19 mouse cellular contexts compared by ENCODE assay signal in genomic region chr16:13557784-13558183, GRCm38 (mm10).
DNase-seq lines count a peak whose midpoint lies in the region; ATAC-seq and TF ChIP-seq lines count a peak whose summit lies in the region.
"Had no signal": no experiment of that assay in that cellular context is flagged by ENCODE, and none has a peak within 500 bp of the region (broad histone marks: within the 10 kb centered on the region; RNA-seq: fewer than 3 reads in every experiment).

No protein-coding gene starts in this region.

- TF ChIP-seq CTCF in heart, adult 2 months (IDR thresholded peaks at IDR 0.05) = no peak

- H3K36me3 ChIP-seq in heart, adult 2 months (ENCODE audit: control insufficient read depth, insufficient read depth, low read length) = peaks cover 3% of the 10 kb centered on the region; the same call in 1 of the 2 replicates
- 0 out of 2 replicates have a peak, but pooled peaks cover 2% of the 10 kb centered on the region for H3K36me3 ChIP-seq in heart, embryonic 16.5 days (ENCODE audit: control insufficient read depth, insufficient read depth)
- H3K36me3 ChIP-seq: intestine, embryonic 15.5 days had no signal

- no peak for TF ChIP-seq EP300 in heart, adult 2 months (IDR thresholded peaks at IDR 0.05; ENCODE audit: insufficient read depth, low read depth, low read length)

- no peaks in the 10 kb centered on the region for H3K27me3 ChIP-seq in heart, adult 2 months (ENCODE audit: control insufficient read depth, insufficient read depth, low read length)
- H3K27me3 ChIP-seq in heart, embryonic 16.5 days (ENCODE audit: control insufficient read depth, insufficient read depth, low read length) = no peaks in the 10 kb centered on the region
- H3K27me3 ChIP-seq: CH12.LX; intestine, embryonic 15.5 days had no signal

- 0 out of 2 replicates have a peak, but pooled peaks cover 4% of the 10 kb centered on the region for H3K9me3 ChIP-seq in heart, embryonic 16.5 days (replicated peaks; ENCODE audit: control insufficient read depth, low read length)
- H3K9me3 ChIP-seq: hindbrain, embryonic 10.5 days; intestine, embryonic 15.5 days had no signal

- no peak for DNase-seq in heart, adult 2 months
- no peak for DNase-seq in heart, adult 8-10 months (ENCODE audit: low spot score)
- no peak for DNase-seq in heart, adult 9 months (ENCODE audit: low spot score in 2 of 2)
- DNase-seq in brain, adult 2 months (ENCODE audit: low read depth, low spot score) = peak; percentile 14
- no peak for DNase-seq in right cerebral cortex, postnatal 4 days
- DNase-seq: adrenal gland, adult 2 months; adrenal gland, postnatal 25 days; cerebellum, adult 11-12 months; cerebellum, adult 9-11 months; cerebellum, postnatal 36 days; forebrain, postnatal 0 days; gastrocnemius, adult 2 months; gastrocnemius, postnatal 25 days; kidney, adult 18-20 months had no signal

- 56% methylated on average over 2 of the region's 2 CpGs for WGBS in heart, adult 2 months
- WGBS in heart, embryonic 16.5 days = 31% methylated on average over 2 of the region's 2 CpGs

- no peaks in the 10 kb centered on the region for H3K79me2 ChIP-seq in heart, adult 2 months (replicated peaks; ENCODE audit: control insufficient read depth, insufficient read depth, low read length)

- H3K4me2 ChIP-seq in heart, embryonic 16.5 days (ENCODE audit: low read depth, low read length) = peak overlapping the region; percentile 40; the same call in 1 of the 2 replicates
- H3K4me2 ChIP-seq: hindbrain, embryonic 14.5 days; intestine, embryonic 15.5 days had no signal

- H3K4me3 ChIP-seq in heart, adult 2 months = no peak overlapping the region
- no peak overlapping the region for H3K4me3 ChIP-seq in heart, embryonic 16.5 days (ENCODE audit: low read length)
- H3K4me3 ChIP-seq: gastrocnemius, adult 2 months; hindbrain, embryonic 10.5 days; intestine, embryonic 15.5 days had no signal

- intact Hi-C loops in heart, adult 2 months (cut with DNase I) = no loop called here

- no peak overlapping the region for H3K9ac ChIP-seq in heart, adult 2 months (ENCODE audit: low read depth, low read length)
- peak overlapping the region; percentile 29; the same call in 1 of the 2 replicates for H3K9ac ChIP-seq in heart, embryonic 16.5 days (ENCODE audit: low read length)
- H3K9ac ChIP-seq: forebrain, postnatal 0 days; hindbrain, embryonic 14.5 days; intestine, embryonic 15.5 days had no signal

- no peak for TF ChIP-seq POLR2A in heart, adult 2 months (IDR thresholded peaks at IDR 0.05; ENCODE audit: insufficient read depth, low read depth, low read length)

- no peak for ATAC-seq in heart, embryonic 16.5 days (replicated peaks; ENCODE audit: extremely low read depth, insufficient read depth, low FRiP score)
- ATAC-seq: forebrain, postnatal 0 days; intestine, embryonic 15.5 days had no signal

- H3K4me1 ChIP-seq in heart, adult 2 months (ENCODE audit: control insufficient read depth, insufficient read depth, low read length) = peaks cover 6% of the 10 kb centered on the region; the same call in 1 of the 2 replicates
- peaks cover 10% of the 10 kb centered on the region; the same call in 1 of the 2 replicates for H3K4me1 ChIP-seq in heart, embryonic 16.5 days (ENCODE audit: control insufficient read depth, insufficient read depth, low read length)
- H3K4me1 ChIP-seq: hindbrain, embryonic 10.5 days; intestine, embryonic 15.5 days had no signal

- H3K27ac ChIP-seq in heart, adult 2 months = peak overlapping the region; percentile 68
- H3K27ac ChIP-seq in heart, embryonic 16.5 days (ENCODE audit: low read length) = peak overlapping the region; percentile 81
- H3K27ac ChIP-seq: gastrocnemius, adult 2 months; hindbrain, embryonic 10.5 days; hindbrain, embryonic 14.5 days; intestine, embryonic 15.5 days had no signal
